Mouse (Mus musculus): ENCODE results near the gene Anln. TPM values are rescaled to one million over a fixed set of nuclear protein-coding genes. Genes with fewer than 3 reads are reported as not detected.
A peak's percentile ranks its signal among the peaks of the same experiment; 100 is the strongest.
"Not testable (repeated sequence)": the region's sequence is repeated elsewhere in the genome, so short reads cannot be mapped to it uniquely, and the experiment has no call there.

The Anln gene
- 1 to 10 TPM; 2.8 to 4.3 TPM for polyA plus RNA-seq (2017; shearing (Covaris generic))

- peak; percentile 92 for ATAC-seq
These were observed at the start of gene Anln for GRCm38 (mm10) chr9:22389021-22389476. Gene Anln (minus strand): TSS chr9:22389188.

GRCm38 (mm10) chr9:22434101-22434500, 45.1 kb upstream of the Anln start:
- no peak for ATAC-seq

GRCm38 (mm10) chr9:22433221-22433620, 44.2 kb upstream of the Anln start:
- ATAC-seq, result no peak

GRCm38 (mm10) chr9:22430315-22430840, 41.4 kb upstream of the Anln start:
- ATAC-seq, result no peak

GRCm38 (mm10) chr9:22429533-22430241, 40.7 kb upstream of the Anln start:
- ATAC-seq, result peak; percentile 58

GRCm38 (mm10) chr9:22428666-22429410, 39.9 kb upstream of the Anln start:
- ATAC-seq, result no peak

GRCm38 (mm10) chr9:22428028-22428665, 39.2 kb upstream of the Anln start:
- no peak for ATAC-seq

GRCm38 (mm10) chr9:22424719-22425118, 35.7 kb upstream of the Anln start:
- no peak for ATAC-seq

GRCm38 (mm10) chr9:22424196-22424595, 35.2 kb upstream of the Anln start:
- ATAC-seq, result no peak

- ATAC-seq, result no peak
These were observed 34.5 kb upstream of the Anln start for GRCm38 (mm10) chr9:22423507-22423906.

- ATAC-seq, result no peak
These were observed 33.6 kb upstream of the Anln start for GRCm38 (mm10) chr9:22422559-22422958.

- no peak for ATAC-seq
These were observed 31.5 kb upstream of the Anln start for GRCm38 (mm10) chr9:22420491-22420890.

- ATAC-seq, result no peak
These were observed 30.9 kb upstream of the Anln start for GRCm38 (mm10) chr9:22419877-22420276.

GRCm38 (mm10) chr9:22417547-22417946, 28.6 kb upstream of the Anln start:
- ATAC-seq, result no peak

- no peak for ATAC-seq
These were observed 27.2 kb upstream of the Anln start for GRCm38 (mm10) chr9:22416187-22416586.

- ATAC-seq, result peak; percentile 100
These were observed 22.2 kb upstream of the Anln start, which contains the start of gene 9530077C05Rik for GRCm38 (mm10) chr9:22411002-22411857. Gene 9530077C05Rik (plus strand): TSS chr9:22411513.

- ATAC-seq, result no peak
These were observed 20.5 kb upstream of the Anln start for GRCm38 (mm10) chr9:22409501-22409900.

GRCm38 (mm10) chr9:22408344-22408743, 19.4 kb upstream of the Anln start:
- ATAC-seq, result not testable (repeated sequence)

- not testable (repeated sequence) for ATAC-seq
These were observed 18.6 kb upstream of the Anln start for GRCm38 (mm10) chr9:22407633-22408032.

- no peak for ATAC-seq
These were observed 16.4 kb upstream of the Anln start for GRCm38 (mm10) chr9:22405414-22405813.

- ATAC-seq, result not testable (repeated sequence)
These were observed 14.5 kb upstream of the Anln start for GRCm38 (mm10) chr9:22403501-22403900.

- no peak for ATAC-seq
These were observed 14.0 kb upstream of the Anln start for GRCm38 (mm10) chr9:22402976-22403375.
